Mouse (Mus musculus): ENCODE results near the gene Zfhx3.

- TF ChIP-seq CTCF (IDR thresholded peaks at IDR 0.05) (no peak), EP300 (IDR thresholded peaks at IDR 0.05) (no peak)
Observed at GRCm38 (mm10) chr8:108997334-108997733, 1054.9 kb downstream of the Zfhx3 start.
